Mouse (Mus musculus) heart, postnatal 0 days (tissue): ENCODE measurements around the gene Tbc1d9b. TPM values are rescaled to one million over a fixed set of nuclear protein-coding genes. Genes with fewer than 3 reads are reported as not detected.
A peak's percentile ranks its signal among the peaks of the same experiment; 100 is the strongest.

Experiments used
- ATAC-seq: fragments of 200-750 bp; cut with Nextera tagmentation; 2 replicates; pipeline ENCODE4 v1.8.0; 2017; ENCODE audit warnings: low read depth, moderate number of reproducible peaks, moderate library complexity; ENCODE audit not compliant: insufficient read depth
- DNase-seq: peaks from one replicate; pipeline ENCODE4 v3.0.0-alpha.2; 2016; ENCODE audit warnings: low spot score
- H3K27ac ChIP-seq: fragments of 300-500 bp; sonication (generic); 2 replicates; pipeline ENCODE4 v1.5.1; 2014; ENCODE audit warnings: low read depth, mild to moderate bottlenecking
- H3K27me3 ChIP-seq: fragments of 300-500 bp; sonication (generic); 2 replicates; pipeline ENCODE4 v1.6.1; 2014; ENCODE audit warnings: low read length, mixed read lengths; ENCODE audit not compliant: control insufficient read depth, insufficient read depth
- H3K36me3 ChIP-seq: fragments of 300-500 bp; sonication (generic); replicated peaks from 2 replicates; pipeline ENCODE4 v1.6.1; 2014; ENCODE audit warnings: low read length, mixed read lengths; ENCODE audit not compliant: control insufficient read depth, insufficient read depth
- H3K4me1 ChIP-seq: fragments of 300-500 bp; sonication (generic); 2 replicates; pipeline ENCODE4 v1.6.1; 2014; ENCODE audit warnings: antibody characterized with exemption; ENCODE audit not compliant: control insufficient read depth, insufficient read depth
- H3K4me2 ChIP-seq: fragments of 300-500 bp; sonication (generic); 2 replicates; pipeline ENCODE4 v1.6.1; 2014; ENCODE audit warnings: low read depth, mild to moderate bottlenecking, low read length, moderate library complexity
- H3K4me3 ChIP-seq: fragments of 300-500 bp; sonication (generic); 2 replicates; pipeline ENCODE4 v1.5.1; 2014; ENCODE audit warnings: low read depth, low read length
- H3K9ac ChIP-seq: fragments of 300-500 bp; sonication (generic); replicated peaks from 2 replicates; pipeline ENCODE4 v1.6.1; 2014; ENCODE audit warnings: low read depth, low read length, mixed read lengths
- H3K9me3 ChIP-seq: fragments of 300-500 bp; sonication (generic); replicated peaks from 2 replicates; pipeline ENCODE4 v1.6.1; 2016; ENCODE audit warnings: low read length; ENCODE audit not compliant: control insufficient read depth
- CTCF ChIP-seq: IDR thresholded peaks from 2 replicates; pipeline ENCODE4 v1.5.1; 2016; ENCODE audit warnings: antibody characterized with exemption, control low read depth, low read depth
- EP300 ChIP-seq: IDR thresholded peaks from 2 replicates; pipeline ENCODE4 v1.6.1; 2016; ENCODE audit warnings: antibody characterized with exemption, low read depth
- WGBS: fragments of 180-500 bp; shearing (Covaris S2); extraction: QIAGEN DNeasy Blood & Tissue Kit; methylation state at CpG from one replicate; pipeline ENCODE4 v1.1.7; 2014; 5-methylcytosine and 5-hydroxymethylcytosine counted together
- polyA plus RNA-seq: library from polyadenylated mRNA; unstranded; fragments of >200 nt; fragmentation: Nextera tagmentation; extraction: Ambion mirVana; gene quantifications from 2 replicates; pipeline ENCODE4 v1.2.1, GENCODE M21; 2015
- total RNA-seq: library from RNA; depleted of rRNA; stranded (reverse); fragments of >200 nt; gene quantifications from 2 replicates; pipeline ENCODE4 v1.2.3, GENCODE M21; 2014; ENCODE audit warnings: low replicate concordance

Gene Tbc1d9b
- total and polyA plus RNA-seq, 2 experiments from 2014 or later = 18.4 to 37.6 TPM

GRCm38 (mm10) chr11:50139571-50139970 is 8.4 kb downstream of the Tbc1d9b start:
- no peak for TF ChIP-seq CTCF
- no peak for TF ChIP-seq EP300
- ATAC-seq = no peak
- Histone ChIP-seq H3K9me3 (no peaks in the 10 kb centered on the region), H3K27me3 (no peaks in the 10 kb centered on the region), H3K4me3 (no peak overlapping the region), H3K36me3 (peaks cover 84% of the 10 kb centered on the region), H3K4me2 (no peak overlapping the region), H3K4me1 (0 out of 2 replicates have a peak, but pooled peaks cover under 1% of the 10 kb centered on the region), H3K9ac (no peak overlapping the region; the same call in 1 of the 2 replicates), H3K27ac (no peak overlapping the region)
- 78% methylated on average over 7 of the region's 7 CpGs for WGBS
- no peak for DNase-seq

- Histone ChIP-seq H3K9me3 (no peaks in the 10 kb centered on the region), H3K4me1 (peaks cover 14% of the 10 kb centered on the region), H3K36me3 (peaks cover 83% of the 10 kb centered on the region), H3K4me2 (no peak overlapping the region), H3K27ac (no peak overlapping the region), H3K4me3 (no peak overlapping the region), H3K27me3 (no peaks in the 10 kb centered on the region), H3K9ac (no peak overlapping the region)
- DNase-seq (no peak), ATAC-seq (no peak)
- 89% methylated on average over 3 of the region's 3 CpGs for WGBS
- TF ChIP-seq CTCF (no peak), EP300 (no peak)
These were observed 14.3 kb downstream of the Tbc1d9b start for GRCm38 (mm10) chr11:50145529-50145928.

- ATAC-seq = no peak
- 91% methylated on average over 13 of the region's 13 CpGs for WGBS
- H3K4me1 ChIP-seq = peaks cover 14% of the 10 kb centered on the region
- peaks cover 83% of the 10 kb centered on the region for H3K36me3 ChIP-seq
- H3K4me3 ChIP-seq = no peak overlapping the region
- H3K4me2 ChIP-seq = no peak overlapping the region
- no peaks in the 10 kb centered on the region for H3K9me3 ChIP-seq
- no peak for TF ChIP-seq CTCF
- TF ChIP-seq EP300 = no peak
- H3K27ac ChIP-seq = no peak overlapping the region
- H3K27me3 ChIP-seq = no peaks in the 10 kb centered on the region
- DNase-seq = no peak
- no peak overlapping the region for H3K9ac ChIP-seq
These were observed 14.9 kb downstream of the Tbc1d9b start for GRCm38 (mm10) chr11:50146121-50146520.

GRCm38 (mm10) chr11:50147267-50147957 is 16.2 kb downstream of the Tbc1d9b start:
- H3K4me3 ChIP-seq = no peak overlapping the region
- peak overlapping the region; percentile 86 for H3K27ac ChIP-seq
- peaks cover 14% of the 10 kb centered on the region for H3K4me1 ChIP-seq
- TF ChIP-seq CTCF (no peak), EP300 (no peak)
- DNase-seq (peak; percentile 55), ATAC-seq (peak; percentile 76)
- H3K9ac ChIP-seq = no peak overlapping the region
- H3K4me2 ChIP-seq = no peak overlapping the region
- peaks cover 83% of the 10 kb centered on the region for H3K36me3 ChIP-seq
- no peaks in the 10 kb centered on the region for H3K27me3 ChIP-seq
- no peaks in the 10 kb centered on the region for H3K9me3 ChIP-seq
- 26% methylated on average over 9 of the region's 9 CpGs for WGBS

GRCm38 (mm10) chr11:50147958-50148476 is 16.8 kb downstream of the Tbc1d9b start:
- Histone ChIP-seq H3K27ac (peak overlapping the region; percentile 86), H3K4me3 (no peak overlapping the region), H3K9me3 (no peaks in the 10 kb centered on the region), H3K9ac (no peak overlapping the region), H3K27me3 (no peaks in the 10 kb centered on the region), H3K4me1 (peaks cover 14% of the 10 kb centered on the region), H3K36me3 (peaks cover 83% of the 10 kb centered on the region), H3K4me2 (no peak overlapping the region)
- TF ChIP-seq EP300 = no peak
- TF ChIP-seq CTCF = no peak
- ATAC-seq (0 out of 2 replicates have a peak, but pooled peaks have one; percentile 1), DNase-seq (no peak)
- WGBS = 90% methylated on average over 11 of the region's 11 CpGs
